Mouse (Mus musculus) hematopoietic stem cell, adult 5-6 weeks (primary cell): Measurements from ENCODE around the gene Mettl7a3. TPM values are rescaled to one million over a fixed set of nuclear protein-coding genes. Genes with fewer than 3 reads are reported as not detected.

Experiments used
- ATAC-seq, 2 experiments: fragments of 125-278 bp in 1 of 2; replicated peaks in 1 of 2; 2 replicates each; pipeline ENCODE4 v1.8.0; 2016 to 2017; ENCODE audit warnings: inconsistent platforms in 2 of 2, mild to moderate bottlenecking in 2 of 2, moderate number of reproducible peaks in 2 of 2, low read depth in 1 of 2, moderate TSS enrichment in 1 of 2; ENCODE audit not compliant: low FRiP score in 2 of 2, poor library complexity in 2 of 2, severe bottlenecking in 2 of 2, insufficient read depth in 1 of 2, low TSS enrichment in 1 of 2
- total RNA-seq: library from RNA; stranded (forward); fragments of 172-1452, 232-1000 nt; gene quantifications from 2 replicates; pipeline ENCODE4 v1.2.3, GENCODE M21; 2017

Gene Mettl7a3
- total RNA-seq, result not detected in 2 replicates

- no peak for ATAC-seq
Observed at GRCm38 (mm10) chr15:100334629-100335028, at the start of gene Mettl7a3. Gene Mettl7a3, plus strand, starts transcription at chr15:100334929.

GRCm38 (mm10) chr15:100288980-100289379 is 45.7 kb upstream of the Mettl7a3 start:
- ATAC-seq, result no peak

GRCm38 (mm10) chr15:100290858-100291257 is 43.9 kb upstream of the Mettl7a3 start:
- ATAC-seq, result no peak

- no peak for ATAC-seq
Observed at GRCm38 (mm10) chr15:100292326-100292725, 42.4 kb upstream of the Mettl7a3 start.

- ATAC-seq, result no peak
Observed at GRCm38 (mm10) chr15:100297856-100298255, 36.9 kb upstream of the Mettl7a3 start.

DNA sequence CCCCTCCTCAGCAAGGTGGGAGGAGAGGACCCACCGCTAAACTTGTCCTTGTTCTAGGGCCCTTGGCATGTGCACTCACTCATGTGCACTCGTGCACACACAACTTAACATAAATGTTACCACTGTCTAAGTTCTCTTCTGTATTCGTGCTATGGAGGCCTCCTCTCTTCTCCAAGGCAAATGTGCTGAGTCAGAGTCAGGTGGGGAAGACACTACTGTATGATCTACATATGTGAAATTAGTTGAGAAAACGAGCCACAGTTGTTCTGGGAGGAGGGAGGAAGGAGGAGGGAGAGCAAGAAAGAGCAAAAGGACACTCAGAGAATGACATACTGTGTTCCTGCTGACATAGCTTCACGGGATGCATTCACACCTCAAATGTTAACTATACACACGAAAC is 34.2 kb upstream of the Mettl7a3 start:
- no peak for ATAC-seq

- no peak for ATAC-seq
Observed at GRCm38 (mm10) chr15:100301556-100301955, 33.2 kb upstream of the Mettl7a3 start.

GRCm38 (mm10) chr15:100303428-100304018 is 31.2 kb upstream of the Mettl7a3 start:
- no peak for ATAC-seq

- ATAC-seq, result peak; percentile 70 to 79
Observed at GRCm38 (mm10) chr15:100304019-100304991, 30.4 kb upstream of the Mettl7a3 start, which contains the start of gene Mettl7a1. Gene Mettl7a1, plus strand, starts transcription at chr15:100304140.

- ATAC-seq, result no peak
Observed at GRCm38 (mm10) chr15:100306201-100306600, 28.5 kb upstream of the Mettl7a3 start.

- peak; percentile 23 to 36; a peak in 2 of 4 replicates for ATAC-seq
Observed at GRCm38 (mm10) chr15:100307438-100308096, 27.2 kb upstream of the Mettl7a3 start.

DNA sequence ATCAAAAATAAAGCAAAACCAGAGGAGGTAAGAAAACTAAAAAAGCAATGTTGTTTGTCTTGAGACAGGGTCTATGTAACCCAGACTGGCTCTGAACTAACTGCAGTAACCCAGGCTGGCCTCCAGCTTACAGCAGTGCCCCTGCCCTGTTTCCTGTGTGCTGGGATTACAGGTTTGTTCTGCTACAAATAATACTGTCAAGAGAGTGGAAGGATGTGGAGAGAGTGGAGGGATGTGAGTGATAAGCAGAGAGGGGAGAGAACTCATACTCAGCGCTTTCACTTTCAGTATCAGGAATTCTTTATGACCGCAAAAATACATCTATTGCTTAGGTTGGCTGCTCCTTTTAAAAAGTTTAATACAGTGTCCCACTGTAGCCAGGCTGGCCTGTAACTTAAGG is 22.4 kb upstream of the Mettl7a3 start:
- ATAC-seq, result peak; percentile 87 to 89

DNA sequence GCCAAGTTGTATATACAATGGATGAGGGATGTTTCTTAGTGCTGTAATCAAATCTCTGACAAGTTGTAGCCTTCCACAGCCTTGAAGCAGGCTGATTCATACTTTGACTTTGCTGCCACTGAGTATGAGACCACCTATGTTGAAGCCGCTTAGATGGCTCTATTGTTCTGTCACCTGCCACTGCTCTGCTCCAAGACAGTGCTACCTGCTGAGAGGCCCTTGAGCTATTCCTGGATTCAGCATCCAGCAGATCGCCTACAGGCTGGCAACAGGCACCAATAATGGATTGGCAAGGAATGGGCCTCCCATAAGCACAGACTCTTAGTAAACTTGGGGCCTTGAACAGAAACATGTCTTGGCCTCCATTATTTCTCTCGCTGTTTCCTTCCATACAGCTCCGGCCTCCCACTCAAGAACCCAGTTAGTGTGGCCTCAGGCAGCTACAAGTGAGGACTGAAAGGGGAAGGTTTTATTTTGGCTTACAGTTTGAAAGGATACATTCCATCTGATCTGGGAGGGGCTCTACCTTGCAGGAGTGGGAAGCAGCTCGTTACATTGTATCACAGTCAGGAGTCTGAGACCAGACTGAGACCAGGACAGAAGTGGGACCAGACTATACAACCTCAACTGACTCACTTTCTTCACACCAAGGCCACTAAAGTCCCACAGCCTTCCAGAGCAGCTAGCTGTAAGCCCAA is 20.1 kb upstream of the Mettl7a3 start:
- no peak for ATAC-seq

DNA sequence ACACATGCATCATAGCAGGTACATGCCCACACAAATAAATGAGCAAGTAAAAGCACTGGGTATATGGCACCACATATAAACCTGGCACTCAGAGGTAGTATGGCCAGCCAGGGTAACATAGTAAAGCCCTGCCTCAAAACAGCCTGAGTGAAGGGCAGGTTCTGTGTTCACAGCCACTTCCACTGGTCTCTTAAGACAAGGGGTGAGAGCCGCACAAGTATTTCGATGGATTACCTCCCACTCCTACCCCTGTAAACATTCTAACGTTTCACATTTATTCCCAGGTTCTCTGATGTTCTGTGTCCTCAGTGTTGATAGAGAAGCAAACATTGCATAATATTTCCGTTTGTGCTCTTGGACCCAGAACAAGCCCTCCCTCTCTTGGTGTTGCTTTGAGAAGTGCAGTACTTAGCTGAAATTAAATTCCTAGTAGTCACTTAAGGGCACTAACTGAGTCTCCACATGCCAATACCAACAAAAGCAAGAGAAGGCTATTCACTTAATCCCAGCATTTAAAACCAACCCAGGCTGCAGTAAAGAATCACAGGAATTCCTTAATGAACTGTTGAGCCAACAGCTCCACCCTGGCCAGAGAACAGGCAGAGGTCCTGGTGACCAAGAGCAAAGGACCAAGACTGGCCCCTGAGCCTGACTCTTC is 16.6 kb upstream of the Mettl7a3 start:
- ATAC-seq, result peak in 1 of 2 experiments; percentile 52; a peak in 2 of 4 replicates

- no peak for ATAC-seq
Observed at GRCm38 (mm10) chr15:100319884-100320283, 14.8 kb upstream of the Mettl7a3 start.

DNA sequence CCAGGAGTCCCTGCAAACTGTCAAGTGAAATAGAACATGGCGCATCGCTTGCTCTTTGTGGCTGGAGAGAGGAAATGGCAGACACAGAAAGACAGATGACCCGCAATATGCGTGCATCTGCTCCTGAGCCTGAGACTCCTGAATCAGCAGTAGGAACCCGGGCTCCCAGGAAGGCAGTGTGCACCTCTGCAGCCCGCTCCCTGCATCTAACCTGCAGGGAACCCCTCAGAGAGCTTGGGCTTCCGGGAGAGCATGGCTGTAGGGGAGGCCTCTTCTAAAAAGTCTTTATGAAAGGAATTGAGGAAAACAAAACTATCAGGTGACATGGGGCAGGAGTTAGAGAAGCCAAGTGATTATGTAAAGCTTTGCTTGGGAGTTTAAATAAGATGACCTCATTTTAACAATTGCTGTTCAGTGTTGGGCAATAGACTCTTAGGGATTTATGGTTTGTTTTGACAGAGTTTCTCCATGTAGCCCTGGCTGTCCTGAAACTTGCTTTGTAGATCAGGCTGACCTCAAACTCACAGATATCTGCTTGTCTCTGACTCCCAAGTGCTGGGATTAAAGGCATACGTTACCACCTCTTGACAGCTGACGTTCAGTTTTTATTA is 14.3 kb upstream of the Mettl7a3 start:
- no peak for ATAC-seq
